Mouse (Mus musculus): ENCODE measurements around the gene Hhipl2. TPM values are rescaled to one million over a fixed set of nuclear protein-coding genes. Genes with fewer than 3 reads are reported as not detected.

The Hhipl2 gene
- polyA plus RNA-seq, 1 experiment from 2014 or later: 0.13 TPM

- no peak overlapping the region for H3K27ac ChIP-seq (replicated peaks)
- H3K9ac ChIP-seq (replicated peaks): no peak overlapping the region
- 95% methylated on average over 3 of the region's 3 CpGs for WGBS
- no peak for ATAC-seq (ENCODE audit: low FRiP score)
- H3K4me1 ChIP-seq: no peaks in the 10 kb centered on the region
- H3K9me3 ChIP-seq (replicated peaks): no peaks in the 10 kb centered on the region
- H3K36me3 ChIP-seq: peaks cover 69% of the 10 kb centered on the region
- H3K4me3 ChIP-seq (replicated peaks): no peak overlapping the region
- H3K4me2 ChIP-seq: no peak overlapping the region
- H3K27me3 ChIP-seq (replicated peaks): no peaks in the 10 kb centered on the region
These were observed 14.6 kb upstream of the Hhipl2 start for GRCm38 (mm10) chr1:183403396-183403795.

- no peak overlapping the region for H3K4me3 ChIP-seq (replicated peaks)
- no peak for ATAC-seq (ENCODE audit: low FRiP score)
- H3K27ac ChIP-seq (replicated peaks): no peak overlapping the region
These were observed 3.8 kb upstream of the Hhipl2 start for GRCm38 (mm10) chr1:183414081-183414727.

GRCm38 (mm10) chr1:183419741-183420140, 1.7 kb downstream of the Hhipl2 start:
- no peaks in the 10 kb centered on the region for H3K36me3 ChIP-seq
- H3K4me1 ChIP-seq: no peaks in the 10 kb centered on the region
- H3K9ac ChIP-seq (replicated peaks): no peak overlapping the region
- no peak overlapping the region for H3K4me2 ChIP-seq
- H3K27ac ChIP-seq (replicated peaks): no peak overlapping the region
- H3K27me3 ChIP-seq (replicated peaks): no peaks in the 10 kb centered on the region
- no peaks in the 10 kb centered on the region for H3K9me3 ChIP-seq (replicated peaks)
- 92% methylated on average over 7 of the region's 7 CpGs for WGBS
- H3K4me3 ChIP-seq (replicated peaks): no peak overlapping the region
- no peak for ATAC-seq (ENCODE audit: low FRiP score)

More at GRCm38 (mm10) chr1:183414081-183414727, 3.8 kb upstream of the Hhipl2 start:
- H3K9me3 ChIP-seq (replicated peaks): no peaks in the 10 kb centered on the region
- no peak overlapping the region for H3K4me2 ChIP-seq
- H3K9ac ChIP-seq (replicated peaks): no peak overlapping the region
- peaks cover 30% of the 10 kb centered on the region for H3K36me3 ChIP-seq
- H3K4me1 ChIP-seq: no peaks in the 10 kb centered on the region
- no peaks in the 10 kb centered on the region for H3K27me3 ChIP-seq (replicated peaks)
- 93% methylated on average over 15 of the region's 15 CpGs for WGBS

GRCm38 (mm10) chr1:183420296-183420695, 2.3 kb downstream of the Hhipl2 start:
- no peaks in the 10 kb centered on the region for H3K27me3 ChIP-seq (replicated peaks)
- no peaks in the 10 kb centered on the region for H3K9me3 ChIP-seq (replicated peaks)
- H3K4me2 ChIP-seq: no peak overlapping the region
- ATAC-seq (ENCODE audit: low FRiP score): no peak
- 86% methylated on average over 10 of the region's 10 CpGs for WGBS
- H3K4me1 ChIP-seq: no peaks in the 10 kb centered on the region
- H3K4me3 ChIP-seq (replicated peaks): no peak overlapping the region
- no peaks in the 10 kb centered on the region for H3K36me3 ChIP-seq
- H3K27ac ChIP-seq (replicated peaks): no peak overlapping the region
- H3K9ac ChIP-seq (replicated peaks): no peak overlapping the region

GRCm38 (mm10) chr1:183424100-183424499, 6.1 kb downstream of the Hhipl2 start:
- no peaks in the 10 kb centered on the region for H3K4me1 ChIP-seq
- no peak overlapping the region for H3K27ac ChIP-seq (replicated peaks)
- H3K9me3 ChIP-seq (replicated peaks): no peaks in the 10 kb centered on the region
- ATAC-seq (ENCODE audit: low FRiP score): no peak
- H3K4me3 ChIP-seq (replicated peaks): no peak overlapping the region
- no peaks in the 10 kb centered on the region for H3K36me3 ChIP-seq
- H3K9ac ChIP-seq (replicated peaks): no peak overlapping the region
- WGBS: 97% methylated on average over 7 of the region's 7 CpGs
- H3K4me2 ChIP-seq: no peak overlapping the region
- H3K27me3 ChIP-seq (replicated peaks): no peaks in the 10 kb centered on the region

- Histone ChIP-seq H3K27me3 (replicated peaks) (no peaks in the 10 kb centered on the region), H3K4me2 (no peak overlapping the region), H3K4me3 (replicated peaks) (no peak overlapping the region), H3K36me3 (no peaks in the 10 kb centered on the region), H3K9ac (replicated peaks) (no peak overlapping the region), H3K27ac (replicated peaks) (no peak overlapping the region), H3K4me1 (no peaks in the 10 kb centered on the region), H3K9me3 (replicated peaks) (no peaks in the 10 kb centered on the region)
- ATAC-seq (ENCODE audit: low FRiP score): no peak
- 91% methylated on average over 9 of the region's 9 CpGs for WGBS
These were observed 16.9 kb downstream of the Hhipl2 start for GRCm38 (mm10) chr1:183434918-183435317.

GRCm38 (mm10) chr1:183439036-183439435, 21.0 kb downstream of the Hhipl2 start:
- 36% methylated on average over 22 of the region's 22 CpGs for WGBS
- Histone ChIP-seq H3K4me3 (replicated peaks) (no peak overlapping the region), H3K36me3 (no peaks in the 10 kb centered on the region), H3K4me1 (peaks cover 6% of the 10 kb centered on the region), H3K4me2 (peak overlapping the region; percentile 29), H3K9me3 (replicated peaks) (no peaks in the 10 kb centered on the region), H3K27me3 (replicated peaks) (0 out of 2 replicates have a peak, but pooled peaks cover 4% of the 10 kb centered on the region), H3K27ac (replicated peaks) (no peak overlapping the region), H3K9ac (replicated peaks) (no peak overlapping the region)
- no peak for ATAC-seq (ENCODE audit: low FRiP score)

GRCm38 (mm10) chr1:183442015-183442774, 24.2 kb downstream of the Hhipl2 start:
- H3K4me2 ChIP-seq: peak overlapping the region; percentile 34
- 0 out of 2 replicates have a peak, but pooled peaks cover 4% of the 10 kb centered on the region for H3K27me3 ChIP-seq (replicated peaks)
- H3K9ac ChIP-seq (replicated peaks): no peak overlapping the region
- no peak overlapping the region for H3K4me3 ChIP-seq (replicated peaks)
- H3K4me1 ChIP-seq: peaks cover 6% of the 10 kb centered on the region
- no peaks in the 10 kb centered on the region for H3K9me3 ChIP-seq (replicated peaks)
- H3K36me3 ChIP-seq: no peaks in the 10 kb centered on the region
- peak; percentile 77; the same call in 1 of the 2 replicates for ATAC-seq (ENCODE audit: low FRiP score)
- peak overlapping the region; percentile 45; the same call in 1 of the 2 replicates for H3K27ac ChIP-seq (replicated peaks)
- WGBS: 26% methylated on average over 19 of the region's 19 CpGs

- Histone ChIP-seq H3K27ac (replicated peaks) (no peak overlapping the region), H3K4me1 (no peaks in the 10 kb centered on the region), H3K4me2 (no peak overlapping the region), H3K4me3 (replicated peaks) (no peak overlapping the region), H3K27me3 (replicated peaks) (no peaks in the 10 kb centered on the region), H3K36me3 (no peaks in the 10 kb centered on the region), H3K9me3 (replicated peaks) (no peaks in the 10 kb centered on the region), H3K9ac (replicated peaks) (no peak overlapping the region)
- 10% methylated on average over 3 of the region's 3 CpGs for WGBS
- no peak for ATAC-seq (ENCODE audit: low FRiP score)
These were observed 35.1 kb downstream of the Hhipl2 start for GRCm38 (mm10) chr1:183453066-183453465.

Other genes with a start within 250 kb of the Hhipl2 start
- gene Disp1, start 196.7 kb upstream of the Hhipl2 start, polyA plus RNA-seq (2015; fragmentation: Nextera tagmentation; extraction: Ambion mirVana): 9.1 and 9.5 TPM in 2 replicates
- 50.2 and 56.3 TPM in 2 replicates for gene Aida, start 121.6 kb upstream of the Hhipl2 start, polyA plus RNA-seq (2015; fragmentation: Nextera tagmentation; extraction: Ambion mirVana)
- 86.4 and 93.6 TPM in 2 replicates for gene Brox, start 120.9 kb upstream of the Hhipl2 start, polyA plus RNA-seq (2015; fragmentation: Nextera tagmentation; extraction: Ambion mirVana)
- 101 and 112 TPM in 2 replicates for gene Mia3, start 48.7 kb upstream of the Hhipl2 start, polyA plus RNA-seq (2015; fragmentation: Nextera tagmentation; extraction: Ambion mirVana)
- 14.3 and 16.0 TPM in 2 replicates for gene Taf1a, start 29.2 kb upstream of the Hhipl2 start, polyA plus RNA-seq (2015; fragmentation: Nextera tagmentation; extraction: Ambion mirVana)

All from neural tube, embryonic 15.5 days (tissue).